Mouse (Mus musculus) left cerebral cortex, postnatal 14 days (tissue): ENCODE data around the gene Cdh10. TPM values are rescaled to one million over a fixed set of nuclear protein-coding genes. Genes with fewer than 3 reads are reported as not detected.

Experiments
- DNase-seq, 2 experiments: peaks; one replicate each; pipeline ENCODE4 v3.0.0; 2021 to 2022; ENCODE audit warnings: low spot score in 2 of 2, mixed read lengths in 1 of 2
- intact Hi-C: fragments of 180-260 bp; cut with DNase I; formaldehyde crosslinking; loops from one replicate; pipeline ENCODE4 v1.15.1; 2025
- total RNA-seq, 2 experiments: library from RNA; stranded (reverse); gene quantifications; 2 replicates each; pipeline ENCODE4 v1.2.3; 2021

Cdh10 gene
- total RNA-seq, 2 experiments from 2014 or later, result 63.5 to 69.4 TPM

- intact Hi-C loops, result no loop called here
- peak; percentile 15 to 45 for DNase-seq
Observed at GRCm38 (mm10) chr15:18925392-18926117, 106.8 kb downstream of the Cdh10 start.

DNA sequence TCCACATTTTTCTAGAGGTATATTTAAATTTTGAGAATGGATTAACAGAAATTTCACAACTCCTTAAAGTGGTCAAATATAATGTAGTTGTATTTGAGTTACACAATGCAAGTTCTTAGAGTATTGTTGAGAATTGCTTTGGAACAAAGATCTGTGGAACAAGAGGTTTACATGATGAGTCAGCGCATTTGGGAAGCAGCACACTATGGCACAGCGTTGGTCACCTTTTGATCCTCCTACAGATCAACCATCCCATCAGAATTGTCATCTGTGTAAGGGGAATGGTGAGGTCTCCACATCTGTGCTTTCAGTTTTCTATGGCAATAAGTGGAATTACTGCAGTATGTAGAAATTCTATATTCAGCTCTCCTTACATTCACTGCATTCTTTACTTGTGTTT lies 108.2 kb downstream of the Cdh10 start:
- no peak for DNase-seq
- intact Hi-C loops, result no loop called here

DNA sequence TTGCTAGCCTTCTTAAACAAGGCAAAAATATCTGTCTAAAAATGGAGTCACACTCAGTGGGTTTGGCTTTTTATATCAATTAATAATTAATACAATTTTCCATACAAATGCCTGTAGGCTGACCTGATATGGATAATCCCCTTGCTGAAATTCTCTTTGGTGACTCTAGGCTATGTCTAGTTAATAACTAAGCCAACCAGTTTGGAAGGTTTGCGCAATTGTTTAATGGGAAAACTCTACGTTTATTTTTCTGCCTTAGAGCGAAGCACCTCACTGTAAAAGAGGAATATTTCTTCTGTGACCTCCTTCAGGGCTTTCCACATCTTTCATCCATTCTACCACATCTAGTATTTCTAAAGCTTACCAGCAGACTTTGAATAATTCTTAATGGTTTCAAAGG lies 133.5 kb downstream of the Cdh10 start:
- intact Hi-C loops, result no loop called here
- no peak for DNase-seq

DNA sequence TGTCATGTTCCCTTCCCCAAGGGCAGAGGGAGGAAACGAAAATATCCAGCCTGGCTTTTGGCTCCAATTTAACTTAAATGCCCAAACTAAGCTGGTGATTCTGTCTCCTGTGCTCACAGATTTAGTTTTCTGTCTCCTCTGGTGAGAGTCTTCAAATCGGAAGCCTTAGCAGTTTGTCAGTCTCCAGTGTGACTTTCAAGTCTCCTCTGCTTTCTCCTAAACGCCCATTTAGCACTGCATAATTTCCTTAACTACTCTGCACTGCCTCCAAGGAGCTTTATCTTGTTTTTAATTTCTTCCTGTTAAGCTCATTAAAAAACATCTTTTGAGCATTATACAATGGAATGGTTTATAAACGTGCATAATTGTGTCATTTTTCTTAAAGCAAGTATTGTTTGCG lies 156.3 kb downstream of the Cdh10 start:
- no peak for DNase-seq
- intact Hi-C loops, result no loop called here

DNA sequence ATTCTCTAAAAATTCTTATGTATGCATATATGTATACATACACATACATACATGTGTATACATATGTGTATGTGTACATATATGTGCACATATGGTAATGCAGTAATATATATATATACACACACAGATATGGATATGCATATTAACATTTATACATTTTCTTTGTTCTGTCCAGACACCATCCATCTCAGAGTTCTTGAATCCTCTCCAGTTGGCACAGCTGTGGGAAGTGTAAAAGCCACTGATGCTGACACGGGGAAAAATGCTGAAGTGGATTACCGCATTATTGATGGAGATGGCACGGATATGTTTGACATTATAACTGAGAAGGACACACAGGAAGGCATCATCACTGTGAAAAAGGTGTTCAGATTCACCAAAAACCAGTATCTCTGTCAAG lies 166.1 kb downstream of the Cdh10 start:
- no peak for DNase-seq
- intact Hi-C loops, result no loop called here

GRCm38 (mm10) chr15:18987671-18988070 lies 168.9 kb downstream of the Cdh10 start:
- intact Hi-C loops, result no loop called here
- no peak for DNase-seq

DNA sequence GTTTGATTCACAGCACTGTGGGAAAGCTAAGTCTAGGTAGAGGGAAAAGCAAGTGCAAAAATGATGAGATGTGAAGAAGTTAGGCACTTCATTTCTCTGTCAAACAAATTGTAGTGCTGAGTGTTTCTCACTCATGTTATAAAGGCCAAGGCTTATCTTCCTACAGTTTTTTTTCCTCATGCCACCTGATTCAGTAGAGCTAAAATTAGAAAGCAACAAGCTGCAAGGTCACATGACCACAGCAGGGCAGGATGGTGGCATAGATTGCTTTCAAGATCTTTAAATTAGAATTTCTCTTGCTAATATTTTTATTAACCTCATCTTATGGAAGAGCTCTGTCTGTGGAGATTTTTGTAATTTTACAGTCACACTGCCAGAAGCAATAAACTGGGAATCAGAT lies 174.8 kb downstream of the Cdh10 start:
- intact Hi-C loops, result no loop called here
- no peak for DNase-seq

- no peak for DNase-seq
- intact Hi-C loops, result no loop called here
Observed at GRCm38 (mm10) chr15:18994294-18994693, 175.5 kb downstream of the Cdh10 start.

- no peak for DNase-seq
- intact Hi-C loops, result no loop called here
Observed at GRCm38 (mm10) chr15:19010829-19011228, 192.1 kb downstream of the Cdh10 start.

DNA sequence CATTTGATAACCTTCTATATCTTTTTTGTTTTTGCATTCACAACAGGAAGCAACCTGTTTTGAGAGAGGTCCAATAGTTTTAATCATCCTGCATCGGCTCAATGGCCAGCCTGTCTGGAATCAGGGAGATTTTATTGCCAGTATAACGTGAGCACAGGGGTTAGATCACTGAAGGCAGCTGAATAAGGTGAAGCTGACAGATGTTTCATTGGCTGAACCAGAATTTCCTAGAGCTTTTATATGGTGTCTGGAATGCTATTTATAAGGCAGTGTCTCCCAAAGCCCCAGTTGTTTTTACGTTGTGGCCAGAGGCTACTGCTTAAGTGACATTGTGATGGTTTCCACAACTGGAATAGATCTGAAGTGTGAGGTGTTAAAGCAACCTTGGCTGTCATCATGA lies 214.2 kb downstream of the Cdh10 start:
- intact Hi-C loops, result no loop called here

GRCm38 (mm10) chr15:19040077-19040476 lies 221.3 kb downstream of the Cdh10 start:
- peak in 1 of 2 experiments; percentile 25 for DNase-seq
- intact Hi-C loops, result loop anchor here (5.0 kb wide), 1 partner anchor 237 kb away; no protein-coding TSS in a partner anchor

More for the DNA sequence above, 214.2 kb downstream of the Cdh10 start:
- DNase-seq, result no peak
